Mouse (Mus musculus) hindbrain, postnatal 0 days (tissue): ENCODE measurements around the gene Gabrb3. TPM values are rescaled to one million over a fixed set of nuclear protein-coding genes. Genes with fewer than 3 reads are reported as not detected.
"Not testable (repeated sequence)": the region's sequence is repeated elsewhere in the genome, so short reads cannot be mapped to it uniquely, and the experiment has no call there.

Experiments used
- ATAC-seq: fragments of 200-750 bp; cut with Nextera tagmentation; 2 replicates; pipeline ENCODE4 v1.8.0; 2017; ENCODE audit warnings: mild to moderate bottlenecking, moderate TSS enrichment, moderate library complexity
- DNase-seq: peaks from one replicate; pipeline ENCODE4 v3.0.0-alpha.2; 2015; ENCODE audit warnings: low spot score
- H3K27ac ChIP-seq: fragments of 300-500 bp; sonication (generic); 2 replicates; pipeline ENCODE4 v1.5.1; 2014; ENCODE audit warnings: mild to moderate bottlenecking
- H3K27me3 ChIP-seq: fragments of 300-500 bp; sonication (generic); 2 replicates; pipeline ENCODE4 v1.6.1; 2014; ENCODE audit warnings: low read length, mixed read lengths; ENCODE audit not compliant: insufficient read depth
- H3K36me3 ChIP-seq: fragments of 300-500 bp; sonication (generic); 2 replicates; pipeline ENCODE4 v1.6.1; 2014; ENCODE audit warnings: low read length, mixed read lengths; ENCODE audit not compliant: insufficient read depth
- H3K4me1 ChIP-seq: fragments of 300-500 bp; sonication (generic); 2 replicates; pipeline ENCODE4 v1.6.1; 2014; ENCODE audit warnings: antibody characterized with exemption, low read length, mixed read lengths; ENCODE audit not compliant: insufficient read depth
- H3K4me2 ChIP-seq: fragments of 300-500 bp; sonication (generic); 2 replicates; pipeline ENCODE4 v1.6.1; 2014; ENCODE audit warnings: low read depth, mild to moderate bottlenecking, low read length, moderate library complexity, mixed read lengths
- H3K4me3 ChIP-seq: fragments of 300-500 bp; sonication (generic); 2 replicates; pipeline ENCODE4 v1.5.1; 2014; ENCODE audit warnings: low read length
- H3K9ac ChIP-seq: fragments of 300-500 bp; sonication (generic); replicated peaks from 2 replicates; pipeline ENCODE4 v1.6.1; 2014; ENCODE audit warnings: mild to moderate bottlenecking, low read length, moderate library complexity, mixed read lengths
- H3K9me3 ChIP-seq: fragments of 300-500 bp; sonication (generic); 2 replicates; pipeline ENCODE4 v1.6.1; 2016; ENCODE audit warnings: low read length, mixed read lengths
- CTCF ChIP-seq: IDR thresholded peaks from 2 replicates; pipeline ENCODE4 v1.5.1; 2016; ENCODE audit warnings: antibody characterized with exemption, control low read depth, low read depth
- WGBS: fragments of 180-500 bp; shearing (Covaris S2); extraction: QIAGEN DNeasy Blood & Tissue Kit; methylation state at CpG from one replicate; pipeline ENCODE4 v1.1.7; 2014; 5-methylcytosine and 5-hydroxymethylcytosine counted together
- microRNA-seq, 2 experiments: library from miRNA; unstranded; fragments of <30 nt; microRNA quantifications; one replicate each; pipeline ENCODE4; 2016
- polyA plus RNA-seq: library from polyadenylated mRNA; unstranded; fragments of >200 nt; fragmentation: Nextera tagmentation; extraction: Ambion mirVana; gene quantifications from 2 replicates; pipeline ENCODE4 v1.2.1, GENCODE M21; 2015
- total RNA-seq: library from RNA; depleted of rRNA; stranded (reverse); fragments of >200 nt; gene quantifications from 2 replicates; pipeline ENCODE4 v1.2.3, GENCODE M21; 2014; rRNA removed

Gabrb3 gene
- total and polyA plus RNA-seq, 2 experiments from 2014 or later = 39.3 to 125 TPM

GRCm38 (mm10) chr7:57778754-57779153 is 359.3 kb downstream of the Gabrb3 start:
- 59% methylated on average over 5 of the region's 5 CpGs for WGBS
- Histone ChIP-seq H3K9ac (no peak overlapping the region), H3K36me3 (no peaks in the 10 kb centered on the region), H3K27me3 (no peaks in the 10 kb centered on the region), H3K27ac (no peak overlapping the region), H3K4me2 (no peak overlapping the region), H3K4me1 (no peaks in the 10 kb centered on the region), H3K4me3 (no peak overlapping the region), H3K9me3 (no peaks in the 10 kb centered on the region)
- no peak for TF ChIP-seq CTCF
- ATAC-seq (no peak), DNase-seq (no peak)

- H3K27me3 ChIP-seq, DNase-seq, H3K4me1 ChIP-seq, H3K27ac ChIP-seq, H3K9me3 ChIP-seq, ATAC-seq, H3K9ac ChIP-seq, H3K4me3 ChIP-seq, H3K36me3 ChIP-seq, H3K4me2 ChIP-seq: not testable (repeated sequence)
- 65% methylated on average over 2 of the region's 2 CpGs for WGBS
Observed at GRCm38 (mm10) chr7:57786102-57786501, 366.6 kb downstream of the Gabrb3 start.

GRCm38 (mm10) chr7:57787520-57787919 is 368.0 kb downstream of the Gabrb3 start:
- no peaks in the 10 kb centered on the region for H3K4me1 ChIP-seq
- ATAC-seq = no peak
- 80% methylated on average over 2 of the region's 2 CpGs for WGBS
- no peaks in the 10 kb centered on the region for H3K27me3 ChIP-seq
- TF ChIP-seq CTCF = no peak
- no peaks in the 10 kb centered on the region for H3K9me3 ChIP-seq
- H3K4me2 ChIP-seq = no peak overlapping the region
- no peak overlapping the region for H3K27ac ChIP-seq
- no peak overlapping the region for H3K4me3 ChIP-seq
- H3K9ac ChIP-seq = no peak overlapping the region
- H3K36me3 ChIP-seq = no peaks in the 10 kb centered on the region
- DNase-seq = no peak

- Histone ChIP-seq H3K9me3 (no peaks in the 10 kb centered on the region), H3K4me1 (no peaks in the 10 kb centered on the region), H3K27me3 (no peaks in the 10 kb centered on the region), H3K4me3 (no peak overlapping the region), H3K4me2 (no peak overlapping the region), H3K9ac (no peak overlapping the region), H3K27ac (no peak overlapping the region), H3K36me3 (no peaks in the 10 kb centered on the region)
- 76% methylated on average over 1 of the region's 1 CpGs for WGBS
- no peak for DNase-seq
- ATAC-seq = no peak
- TF ChIP-seq CTCF = no peak
Observed at GRCm38 (mm10) chr7:57803266-57803665, 383.8 kb downstream of the Gabrb3 start.

- DNase-seq (no peak), ATAC-seq (no peak)
- Histone ChIP-seq H3K4me1 (no peaks in the 10 kb centered on the region), H3K27me3 (no peaks in the 10 kb centered on the region), H3K4me3 (no peak overlapping the region), H3K36me3 (0 out of 2 replicates have a peak, but pooled peaks cover 3% of the 10 kb centered on the region), H3K27ac (no peak overlapping the region), H3K9ac (no peak overlapping the region), H3K9me3 (no peaks in the 10 kb centered on the region), H3K4me2 (no peak overlapping the region)
- TF ChIP-seq CTCF = no peak
- 27% methylated on average over 1 of the region's 1 CpGs for WGBS
Observed at GRCm38 (mm10) chr7:57813716-57814115, 394.2 kb downstream of the Gabrb3 start.

GRCm38 (mm10) chr7:57842383-57842896 is 422.9 kb downstream of the Gabrb3 start:
- no peak for TF ChIP-seq CTCF
- Histone ChIP-seq H3K4me3 (no peak overlapping the region), H3K27ac (no peak overlapping the region), H3K9ac (no peak overlapping the region), H3K27me3 (no peaks in the 10 kb centered on the region), H3K9me3 (no peaks in the 10 kb centered on the region), H3K4me1 (no peaks in the 10 kb centered on the region), H3K36me3 (no peaks in the 10 kb centered on the region), H3K4me2 (no peak overlapping the region)
- ATAC-seq (no peak), DNase-seq (no peak)
- 41% methylated on average over 1 of the region's 1 CpGs for WGBS

GRCm38 (mm10) chr7:57867951-57868350 is 448.5 kb downstream of the Gabrb3 start:
- Histone ChIP-seq H3K36me3 (no peaks in the 10 kb centered on the region), H3K4me3 (no peak overlapping the region), H3K4me1 (no peaks in the 10 kb centered on the region), H3K9me3 (no peaks in the 10 kb centered on the region), H3K9ac (no peak overlapping the region), H3K27me3 (no peaks in the 10 kb centered on the region), H3K4me2 (no peak overlapping the region), H3K27ac (no peak overlapping the region)
- ATAC-seq (no peak), DNase-seq (peak; percentile 48)
- WGBS = 42% methylated on average over 2 of the region's 2 CpGs
- no peak for TF ChIP-seq CTCF

Small RNA genes lying within 50 kb of the gene (microRNA-seq; reads per million reads assigned to microRNA genes)
- 0 reads per million in 2 experiments for gene Mir6389

Other genes with a start within 250 kb of the Gabrb3 start
- gene Gabrg3, start 32.5 kb upstream of the Gabrb3 start, total RNA-seq = 13.0 TPM in 2 replicates
- 8.1 and 8.4 TPM in 2 replicates for gene Gabrg3, start 32.5 kb upstream of the Gabrb3 start, polyA plus RNA-seq
- 81.0 and 83.5 TPM in 2 replicates for gene Gabra5, start 90.4 kb downstream of the Gabrb3 start, total RNA-seq
- 83.0 and 86.7 TPM in 2 replicates for gene Gabra5, start 90.4 kb downstream of the Gabrb3 start, polyA plus RNA-seq